Mouse (Mus musculus) bone marrow, adult 2 months (tissue): ENCODE measurements at regions not wholly inside any gene's neighbourhood (a gene's known extent, or its start where the extent isn't known, plus 50 kb on each side); places are given as distances from the start of the nearest gene placed in this dataset.
"Not testable (repeated sequence)": the region's sequence is repeated elsewhere in the genome, so short reads cannot be mapped to it uniquely, and the experiment has no call there.

Experiments used
- H3K27ac ChIP-seq: fragments of 200-500 bp; 2 replicates; pipeline ENCODE4 v1.5.1; 2012; ENCODE audit warnings: low read depth, mild to moderate bottlenecking, control low read depth, inconsistent platforms, low read length; ENCODE audit not compliant: control insufficient read depth, poor library complexity, insufficient read depth
- H3K4me1 ChIP-seq: fragments of 200-500 bp; 2 replicates; pipeline ENCODE4 v1.6.1; 2011; ENCODE audit warnings: low read length; ENCODE audit not compliant: control insufficient read depth, insufficient read depth
- H3K4me3 ChIP-seq: fragments of 200-500 bp; replicated peaks from 2 replicates; pipeline ENCODE3; 2011; ENCODE audit warnings: mild to moderate bottlenecking, low read depth, low read length, control low read depth; ENCODE audit not compliant: control insufficient read depth
- CTCF ChIP-seq: fragments of 200-500 bp; IDR thresholded peaks from 2 replicates; pipeline ENCODE4 v1.5.1; 2011; ENCODE audit warnings: low read length, control low read depth; ENCODE audit not compliant: control insufficient read depth, insufficient read depth
- POLR2A ChIP-seq: fragments of 200-500 bp; IDR thresholded peaks from 2 replicates; pipeline ENCODE4 v1.6.1; 2011; ENCODE audit warnings: low read depth, mild to moderate bottlenecking, control low read depth, low read length, borderline replicate concordance; ENCODE audit not compliant: control insufficient read depth
- WGBS: fragments of 180-500 bp; shearing (Covaris S2); methylation state at CpG from one replicate; pipeline ENCODE4 v1.1.7; 2018; 5-methylcytosine and 5-hydroxymethylcytosine counted together

- Histone ChIP-seq H3K27ac (no peak overlapping the region), H3K4me3 (no peak overlapping the region), H3K4me1 (no peaks in the 10 kb centered on the region)
- WGBS: 67% methylated on average over 1 of the region's 1 CpGs
- TF ChIP-seq POLR2A (no peak), CTCF (no peak)
Measured at GRCm38 (mm10) chr14:54143828-54144227, 110.1 kb downstream of the Dad1 start.

GRCm38 (mm10) chr14:54138288-54138687 lies 115.6 kb downstream of the Dad1 start:
- no peak overlapping the region for H3K27ac ChIP-seq
- H3K4me1 ChIP-seq: no peaks in the 10 kb centered on the region
- 41% methylated on average over 3 of the region's 3 CpGs for WGBS
- no peak overlapping the region for H3K4me3 ChIP-seq
- TF ChIP-seq POLR2A (no peak), CTCF (no peak)

- Histone ChIP-seq H3K4me3 (no peak overlapping the region), H3K4me1 (no peaks in the 10 kb centered on the region), H3K27ac (no peak overlapping the region)
- 68% methylated on average over 3 of the region's 3 CpGs for WGBS
- TF ChIP-seq CTCF (no peak), POLR2A (no peak)
Measured at GRCm38 (mm10) chr14:54136538-54136937, 117.4 kb downstream of the Dad1 start.

GRCm38 (mm10) chr14:54128334-54128733 lies 125.6 kb downstream of the Dad1 start:
- Histone ChIP-seq H3K27ac (no peak overlapping the region), H3K4me3 (no peak overlapping the region), H3K4me1 (no peaks in the 10 kb centered on the region)
- TF ChIP-seq CTCF: no peak
- TF ChIP-seq POLR2A: no peak
- 50% methylated on average over 4 of the region's 4 CpGs for WGBS

- TF ChIP-seq POLR2A: no peak
- no peak for TF ChIP-seq CTCF
- Histone ChIP-seq H3K4me3 (no peak overlapping the region), H3K4me1 (no peaks in the 10 kb centered on the region; the same call in 1 of the 2 replicates), H3K27ac (no peak overlapping the region)
Measured at GRCm38 (mm10) chr14:54125510-54125909, 128.4 kb downstream of the Dad1 start.

- Histone ChIP-seq H3K27ac (no peak overlapping the region), H3K4me3 (no peak overlapping the region), H3K4me1 (no peaks in the 10 kb centered on the region; the same call in 1 of the 2 replicates)
- TF ChIP-seq POLR2A (no peak), CTCF (no peak)
- 50% methylated on average over 7 of the region's 7 CpGs for WGBS
Measured at GRCm38 (mm10) chr14:54121973-54122372, 131.9 kb downstream of the Dad1 start.

- H3K27ac ChIP-seq: no peak overlapping the region
- TF ChIP-seq POLR2A (no peak), CTCF (no peak)
- no peaks in the 10 kb centered on the region; the same call in 1 of the 2 replicates for H3K4me1 ChIP-seq
- WGBS: 70% methylated on average over 4 of the region's 4 CpGs
- no peak overlapping the region for H3K4me3 ChIP-seq
Measured at GRCm38 (mm10) chr14:54121340-54121739, 132.6 kb downstream of the Dad1 start.

- H3K4me1 ChIP-seq: no peaks in the 10 kb centered on the region; the same call in 1 of the 2 replicates
- no peak overlapping the region for H3K27ac ChIP-seq
- TF ChIP-seq CTCF: no peak
- TF ChIP-seq POLR2A: no peak
- H3K4me3 ChIP-seq: no peak overlapping the region
- 63% methylated on average over 5 of the region's 5 CpGs for WGBS
Measured at GRCm38 (mm10) chr14:54120194-54120593, 133.7 kb downstream of the Dad1 start.

GRCm38 (mm10) chr14:54117607-54118006 lies 136.3 kb downstream of the Dad1 start:
- not testable (repeated sequence) for H3K4me3 ChIP-seq, H3K27ac ChIP-seq, H3K4me1 ChIP-seq
- 94% methylated on average over 8 of the region's 8 CpGs for WGBS

GRCm38 (mm10) chr14:54113216-54113615 lies 140.7 kb downstream of the Dad1 start:
- no peak overlapping the region for H3K27ac ChIP-seq
- no peaks in the 10 kb centered on the region for H3K4me1 ChIP-seq
- no peak for TF ChIP-seq CTCF
- WGBS: 57% methylated on average over 2 of the region's 2 CpGs
- no peak overlapping the region for H3K4me3 ChIP-seq
